Mouse (Mus musculus): Measurements from ENCODE around the gene 4921536K21Rik.

GRCm38 (mm10) chr11:3860361-3860760, 34.5 kb downstream of the 4921536K21Rik start:
- TF ChIP-seq CTCF (IDR thresholded peaks at IDR 0.05; ENCODE audit: control insufficient read depth, insufficient read depth, insufficient read length) (no peak), FOSL1 (IDR thresholded peaks at IDR 0.05; ENCODE audit: insufficient read depth, low read length, poor library complexity, severe bottlenecking) (no peak), CEBPB (IDR thresholded peaks at IDR 0.05; ENCODE audit: low read depth) (no peak), MYOD1 (IDR thresholded peaks at IDR 0.05; ENCODE audit: control insufficient read depth, insufficient read length, low read depth) (no peak)

Data from C2C12 (cell line).